Mouse (Mus musculus): Measurements from ENCODE around the gene Gm11554. TPM values are rescaled to one million over a fixed set of nuclear protein-coding genes. Genes with fewer than 3 reads are reported as not detected.

Gene Gm11554
- polyA plus RNA-seq, 1 experiment from 2014 or later = not detected

GRCm38 (mm10) chr11:99768410-99768809, 35.8 kb downstream of the Gm11554 start:
- no peaks in the 10 kb centered on the region for H3K36me3 ChIP-seq
- H3K9me3 ChIP-seq = no peaks in the 10 kb centered on the region
- no peak overlapping the region for H3K4me3 ChIP-seq
- WGBS = 76% methylated on average over 2 of the region's 2 CpGs
- no peak for ATAC-seq (ENCODE audit: low FRiP score, low read depth)
- no peaks in the 10 kb centered on the region for H3K27me3 ChIP-seq
- H3K4me2 ChIP-seq (replicated peaks) = no peak overlapping the region
- H3K9ac ChIP-seq = no peak overlapping the region
- no peaks in the 10 kb centered on the region for H3K4me1 ChIP-seq
- H3K27ac ChIP-seq = no peak overlapping the region

GRCm38 (mm10) chr11:99758877-99759276, 45.4 kb downstream of the Gm11554 start:
- Histone ChIP-seq H3K27ac (no peak overlapping the region), H3K27me3 (no peaks in the 10 kb centered on the region), H3K9ac (no peak overlapping the region), H3K9me3 (0 out of 2 replicates have a peak, but pooled peaks cover 7% of the 10 kb centered on the region), H3K4me2 (replicated peaks) (no peak overlapping the region), H3K4me3 (no peak overlapping the region), H3K4me1 (no peaks in the 10 kb centered on the region), H3K36me3 (no peaks in the 10 kb centered on the region)
- 88% methylated on average over 1 of the region's 1 CpGs for WGBS
- no peak for ATAC-seq (ENCODE audit: low FRiP score, low read depth)

Other genes starting within 250 kb of the Gm11554 start
- gene Krtap3-2, start 247.6 kb downstream of the Gm11554 start, polyA plus RNA-seq (2015; fragmentation: Nextera tagmentation; extraction: Ambion mirVana) = not detected in 2 replicates
- gene Gm11939, start 245.0 kb downstream of the Gm11554 start, polyA plus RNA-seq (2015; fragmentation: Nextera tagmentation; extraction: Ambion mirVana) = not detected in 2 replicates
- not detected in 2 replicates for gene Krtap3-1, start 237.8 kb downstream of the Gm11554 start, polyA plus RNA-seq (2015; fragmentation: Nextera tagmentation; extraction: Ambion mirVana)
- gene Krtap1-5, start 223.4 kb downstream of the Gm11554 start, polyA plus RNA-seq (2015; fragmentation: Nextera tagmentation; extraction: Ambion mirVana) = not detected in 2 replicates
- gene Krtap1-4, start 220.8 kb downstream of the Gm11554 start, polyA plus RNA-seq (2015; fragmentation: Nextera tagmentation; extraction: Ambion mirVana) = not detected in 2 replicates
- gene Krtap1-3, start 213.1 kb downstream of the Gm11554 start, polyA plus RNA-seq (2015; fragmentation: Nextera tagmentation; extraction: Ambion mirVana) = not detected in 2 replicates
- gene Krtap9-3, start 206.3 kb downstream of the Gm11554 start, polyA plus RNA-seq (2015; fragmentation: Nextera tagmentation; extraction: Ambion mirVana) = not detected in 2 replicates
- not detected in 2 replicates for gene Gm11938, start 201.1 kb downstream of the Gm11554 start, polyA plus RNA-seq (2015; fragmentation: Nextera tagmentation; extraction: Ambion mirVana)
- not detected in 2 replicates for gene Gm11937, start 194.3 kb downstream of the Gm11554 start, polyA plus RNA-seq (2015; fragmentation: Nextera tagmentation; extraction: Ambion mirVana)
- gene Krtap2-4, start 189.6 kb downstream of the Gm11554 start, polyA plus RNA-seq (2015; fragmentation: Nextera tagmentation; extraction: Ambion mirVana) = not detected in 2 replicates
- not detected in 2 replicates for gene Gm11562, start 184.0 kb downstream of the Gm11554 start, polyA plus RNA-seq (2015; fragmentation: Nextera tagmentation; extraction: Ambion mirVana)
- gene Krtap4-1, start 176.2 kb downstream of the Gm11554 start, polyA plus RNA-seq (2015; fragmentation: Nextera tagmentation; extraction: Ambion mirVana) = not detected in 2 replicates
- not detected in 2 replicates for gene Krtap4-2, start 169.4 kb downstream of the Gm11554 start, polyA plus RNA-seq (2015; fragmentation: Nextera tagmentation; extraction: Ambion mirVana)
- not detected in 2 replicates for gene Krtap4-7, start 160.4 kb downstream of the Gm11554 start, polyA plus RNA-seq (2015; fragmentation: Nextera tagmentation; extraction: Ambion mirVana)
- gene Gm11555, start 154.2 kb downstream of the Gm11554 start, polyA plus RNA-seq (2015; fragmentation: Nextera tagmentation; extraction: Ambion mirVana) = not detected in 2 replicates
- gene Gm11563, start 145.5 kb downstream of the Gm11554 start, polyA plus RNA-seq (2015; fragmentation: Nextera tagmentation; extraction: Ambion mirVana) = not detected in 2 replicates
- gene Krtap4-6, start 138.5 kb downstream of the Gm11554 start, polyA plus RNA-seq (2015; fragmentation: Nextera tagmentation; extraction: Ambion mirVana) = not detected in 2 replicates
- not detected in 2 replicates for gene Gm14190, start 113.7 kb downstream of the Gm11554 start, polyA plus RNA-seq (2015; fragmentation: Nextera tagmentation; extraction: Ambion mirVana)
- not detected in 2 replicates for gene Gm14180, start 70.2 kb downstream of the Gm11554 start, polyA plus RNA-seq (2015; fragmentation: Nextera tagmentation; extraction: Ambion mirVana)
- not detected in 2 replicates for gene Gm11595, start 31.5 kb downstream of the Gm11554 start, polyA plus RNA-seq (2015; fragmentation: Nextera tagmentation; extraction: Ambion mirVana)
- gene Krtap4-8, start 23.7 kb downstream of the Gm11554 start, polyA plus RNA-seq (2015; fragmentation: Nextera tagmentation; extraction: Ambion mirVana) = not detected in 2 replicates
- not detected in 2 replicates for gene Krtap4-9, start 19.2 kb downstream of the Gm11554 start, polyA plus RNA-seq (2015; fragmentation: Nextera tagmentation; extraction: Ambion mirVana)
- not detected in 2 replicates for gene Gm11596, start 11.0 kb downstream of the Gm11554 start, polyA plus RNA-seq (2015; fragmentation: Nextera tagmentation; extraction: Ambion mirVana)
- not detected in 2 replicates for gene Gm11569, start 5.5 kb downstream of the Gm11554 start, polyA plus RNA-seq (2015; fragmentation: Nextera tagmentation; extraction: Ambion mirVana)
- gene Krtap4-13, start 5.4 kb upstream of the Gm11554 start, polyA plus RNA-seq (2015; fragmentation: Nextera tagmentation; extraction: Ambion mirVana) = not detected in 2 replicates
- not detected in 2 replicates for gene Gm11564, start 11.2 kb upstream of the Gm11554 start, polyA plus RNA-seq (2015; fragmentation: Nextera tagmentation; extraction: Ambion mirVana)
- not detected in 2 replicates for gene 2300003K06Rik, start 33.6 kb upstream of the Gm11554 start, polyA plus RNA-seq (2015; fragmentation: Nextera tagmentation; extraction: Ambion mirVana)
- gene Krtap4-16, start 47.2 kb upstream of the Gm11554 start, polyA plus RNA-seq (2015; fragmentation: Nextera tagmentation; extraction: Ambion mirVana) = not detected in 2 replicates
- gene Gm11568, start 53.5 kb upstream of the Gm11554 start, polyA plus RNA-seq (2015; fragmentation: Nextera tagmentation; extraction: Ambion mirVana) = not detected in 2 replicates
- not detected in 2 replicates for gene Gm11559, start 60.0 kb upstream of the Gm11554 start, polyA plus RNA-seq (2015; fragmentation: Nextera tagmentation; extraction: Ambion mirVana)
- gene Krtap9-1, start 68.9 kb upstream of the Gm11554 start, polyA plus RNA-seq (2015; fragmentation: Nextera tagmentation; extraction: Ambion mirVana) = not detected in 2 replicates
- not detected in 2 replicates for gene Gm11567, start 74.7 kb upstream of the Gm11554 start, polyA plus RNA-seq (2015; fragmentation: Nextera tagmentation; extraction: Ambion mirVana)
- gene Krtap31-1, start 103.5 kb upstream of the Gm11554 start, polyA plus RNA-seq (2015; fragmentation: Nextera tagmentation; extraction: Ambion mirVana) = not detected in 2 replicates
- not detected in 2 replicates for gene Gm11565, start 110.3 kb upstream of the Gm11554 start, polyA plus RNA-seq (2015; fragmentation: Nextera tagmentation; extraction: Ambion mirVana)
- not detected in 2 replicates for gene Krtap31-2, start 131.8 kb upstream of the Gm11554 start, polyA plus RNA-seq (2015; fragmentation: Nextera tagmentation; extraction: Ambion mirVana)
- gene Krtap9-5, start 144.0 kb upstream of the Gm11554 start, polyA plus RNA-seq (2015; fragmentation: Nextera tagmentation; extraction: Ambion mirVana) = not detected in 2 replicates
- gene Krtap29-1, start 174.6 kb upstream of the Gm11554 start, polyA plus RNA-seq (2015; fragmentation: Nextera tagmentation; extraction: Ambion mirVana) = not detected in 2 replicates
- gene Krtap16-1, start 182.2 kb upstream of the Gm11554 start, polyA plus RNA-seq (2015; fragmentation: Nextera tagmentation; extraction: Ambion mirVana) = not detected in 2 replicates
- 0.52 and 0.66 TPM in 2 replicates for gene Krtap17-1, start 189.5 kb upstream of the Gm11554 start, polyA plus RNA-seq (2015; fragmentation: Nextera tagmentation; extraction: Ambion mirVana)
- gene Krt33a, start 211.8 kb upstream of the Gm11554 start, polyA plus RNA-seq (2015; fragmentation: Nextera tagmentation; extraction: Ambion mirVana) = not detected in 2 replicates
- gene Krt33b, start 225.4 kb upstream of the Gm11554 start, polyA plus RNA-seq (2015; fragmentation: Nextera tagmentation; extraction: Ambion mirVana) = 0.38 and 0.43 TPM in 2 replicates
- not detected in 2 replicates for gene Krt34, start 237.1 kb upstream of the Gm11554 start, polyA plus RNA-seq (2015; fragmentation: Nextera tagmentation; extraction: Ambion mirVana)
- 0.11 TPM in 1 of 2 replicates, not detected in the other for gene Krt31, start 246.1 kb upstream of the Gm11554 start, polyA plus RNA-seq (2015; fragmentation: Nextera tagmentation; extraction: Ambion mirVana)